Mouse (Mus musculus) layer of hippocampus, adult 18-20 months (tissue): Measurements from ENCODE around the gene Maea. TPM values are rescaled to one million over a fixed set of nuclear protein-coding genes. Genes with fewer than 3 reads are reported as not detected.
"Not testable (repeated sequence)": the region's sequence is repeated elsewhere in the genome, so short reads cannot be mapped to it uniquely, and the experiment has no call there.

Experiments used
- DNase-seq, 2 experiments: peaks; one replicate each; pipeline ENCODE4 v3.0.0; 2022; ENCODE audit warnings: low spot score in 2 of 2
- long read RNA-seq: library from polyadenylated mRNA; stranded (forward); transcript quantifications from one replicate; pipeline ENCODE4 v2.0.0, GENCODE M21; 2021
- total RNA-seq, 2 experiments: library from RNA; stranded (reverse); gene quantifications; 2 replicates each; pipeline ENCODE4 v1.2.3; 2021

Gene Maea
- 100 to 1,000 TPM; 102 to 103 TPM for total RNA-seq
- long read RNA-seq, transcript Maea-201 (9 exons, 2,193 nt): major isoform, 116 of 135 reads
- long read RNA-seq, partial matches to known transcripts: 8 of 135 reads
- long read RNA-seq, other reads (novel, unspliced or antisense): 11 of 135 reads

DNA sequence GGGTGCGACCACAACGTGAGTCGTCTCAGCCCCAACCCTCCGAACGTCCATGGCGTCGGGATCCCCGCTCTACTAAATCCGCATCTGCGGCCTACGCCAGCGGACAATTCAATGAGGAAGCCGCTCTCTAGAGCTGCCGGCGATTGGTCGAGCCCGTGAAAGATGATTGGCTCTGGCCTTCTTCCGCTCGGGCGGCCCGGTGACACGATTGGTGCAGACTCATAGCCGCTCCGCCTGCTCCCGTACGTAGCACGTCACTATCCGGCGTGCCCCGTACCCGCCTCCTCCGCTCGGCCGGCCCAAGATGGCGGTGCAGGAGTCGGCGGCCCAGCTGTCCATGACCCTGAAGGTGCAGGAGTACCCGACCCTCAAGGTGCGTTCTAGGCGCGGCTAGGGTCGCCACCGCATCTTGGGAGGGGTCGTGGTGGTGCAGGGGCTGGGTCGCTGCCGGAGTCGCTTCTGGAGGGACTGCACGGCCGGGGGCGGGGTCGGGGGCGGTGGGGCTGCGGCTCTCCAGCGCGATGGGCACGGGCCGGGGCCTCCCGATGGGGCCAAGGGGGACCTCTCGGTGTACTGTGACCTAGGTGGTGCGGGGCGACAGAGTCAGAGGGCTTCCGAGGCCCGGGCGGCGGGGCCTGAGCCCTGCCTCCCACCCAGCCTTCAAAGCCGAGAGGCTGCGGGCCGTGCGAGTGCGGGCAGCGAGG is at the start of gene Maea:
Gene Maea (plus strand): TSS at position 237 of the 704 bp plus-strand sequence.
- DNase-seq: peak; percentile 98 to 99

DNA sequence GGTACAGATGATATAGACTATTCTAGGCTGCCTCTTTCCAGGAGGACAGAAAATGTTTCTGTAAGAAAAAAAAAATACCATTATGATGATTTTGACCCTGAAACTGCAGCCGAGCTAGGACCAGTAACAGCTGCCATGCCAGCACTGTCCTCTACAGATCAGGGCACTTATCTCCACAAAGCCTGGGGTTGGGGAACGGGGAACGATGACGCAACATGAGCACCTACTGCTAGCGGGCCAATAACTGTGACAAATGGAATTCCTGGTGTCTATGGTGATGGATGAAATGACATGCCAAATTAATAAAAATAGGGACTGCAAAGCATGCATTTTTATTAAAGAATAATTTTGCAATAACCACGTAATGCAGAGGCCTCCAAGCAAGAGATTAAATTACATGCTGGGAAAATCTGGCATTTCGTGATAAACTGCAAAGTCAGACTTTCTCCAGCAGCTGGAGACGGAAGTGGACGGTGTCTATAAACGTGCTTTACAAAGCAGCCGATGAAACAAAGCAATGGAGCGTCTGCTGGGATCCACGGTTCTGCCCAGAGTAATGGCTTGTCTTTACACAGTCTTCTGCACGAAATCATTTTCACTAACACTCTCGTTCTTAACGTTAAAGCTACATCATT is 41.4 kb upstream of the Maea start:
- DNase-seq: no peak

DNA sequence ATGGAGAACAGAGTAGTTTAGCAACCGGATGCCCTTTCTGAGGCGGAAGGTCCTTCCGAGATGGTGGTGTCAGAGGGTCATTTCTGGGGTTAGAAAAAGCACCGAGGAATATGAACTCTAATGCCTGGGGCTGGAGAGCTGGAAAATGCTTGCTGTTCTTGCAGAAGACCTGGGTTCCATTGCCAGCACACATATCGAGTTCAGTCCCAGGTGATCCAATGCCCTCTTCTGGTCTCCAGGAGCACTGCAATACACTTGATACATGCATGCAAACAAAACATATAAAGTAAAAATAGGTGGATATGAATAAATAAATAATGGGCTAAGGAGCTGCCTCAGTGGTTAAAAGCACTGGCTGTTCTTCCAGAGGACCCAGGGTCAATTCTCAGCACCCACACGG is 38.1 kb upstream of the Maea start:
- DNase-seq: no peak

DNA sequence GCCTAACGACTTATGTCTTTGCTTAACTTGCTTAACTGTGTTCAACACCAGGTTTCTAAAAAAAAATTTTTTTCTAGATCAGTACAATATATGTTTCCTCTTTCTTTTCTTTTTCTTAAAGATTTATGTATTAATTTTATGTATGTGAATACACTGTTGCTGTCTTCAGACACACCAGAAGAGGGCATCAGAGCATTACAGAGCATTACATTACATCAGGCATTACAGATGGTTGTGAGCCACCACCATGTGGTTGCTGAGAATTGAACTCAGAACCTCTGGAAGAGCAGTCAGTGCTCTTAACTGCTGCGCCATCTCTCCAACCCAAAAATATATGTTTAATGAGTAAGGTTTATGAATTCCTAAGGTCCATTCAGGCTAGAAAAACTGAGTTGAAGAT is 33.5 kb upstream of the Maea start:
- no peak for DNase-seq

DNA sequence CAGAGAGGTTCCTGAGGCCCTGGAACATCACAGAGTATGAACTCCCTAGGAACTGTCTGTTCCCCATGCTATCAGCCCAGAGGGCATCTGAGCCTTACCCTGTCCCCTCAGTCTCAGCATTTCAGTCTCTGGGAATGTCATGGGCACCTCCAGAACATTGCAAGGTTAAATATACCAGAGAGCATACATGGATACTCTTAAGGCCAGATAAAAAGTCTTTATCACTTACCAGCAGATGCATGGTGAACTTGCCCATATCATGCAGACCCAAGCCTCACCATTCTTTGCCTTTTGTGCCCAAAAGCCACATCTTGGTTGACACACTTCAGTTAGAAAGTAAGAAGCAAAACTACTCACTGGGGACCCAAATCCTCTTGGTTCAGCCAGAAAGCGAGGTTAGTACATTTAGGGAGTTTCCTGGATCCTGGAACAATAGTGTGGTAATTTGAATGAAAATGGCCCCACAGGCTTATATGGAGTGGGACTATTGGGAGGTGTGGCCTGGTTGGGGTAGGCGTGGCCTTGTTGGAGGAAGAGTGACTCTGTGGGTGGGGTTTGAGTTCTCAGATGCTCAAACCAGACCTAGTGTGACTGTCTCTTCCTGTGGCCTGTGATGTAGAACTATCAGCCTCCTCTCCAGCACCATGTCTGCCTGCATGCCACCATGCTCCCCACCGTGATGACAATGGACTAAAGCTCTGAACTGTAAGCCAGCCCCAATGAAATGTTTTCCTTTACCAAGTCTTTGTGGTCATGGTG is 24.4 kb upstream of the Maea start:
- no peak for DNase-seq

DNA sequence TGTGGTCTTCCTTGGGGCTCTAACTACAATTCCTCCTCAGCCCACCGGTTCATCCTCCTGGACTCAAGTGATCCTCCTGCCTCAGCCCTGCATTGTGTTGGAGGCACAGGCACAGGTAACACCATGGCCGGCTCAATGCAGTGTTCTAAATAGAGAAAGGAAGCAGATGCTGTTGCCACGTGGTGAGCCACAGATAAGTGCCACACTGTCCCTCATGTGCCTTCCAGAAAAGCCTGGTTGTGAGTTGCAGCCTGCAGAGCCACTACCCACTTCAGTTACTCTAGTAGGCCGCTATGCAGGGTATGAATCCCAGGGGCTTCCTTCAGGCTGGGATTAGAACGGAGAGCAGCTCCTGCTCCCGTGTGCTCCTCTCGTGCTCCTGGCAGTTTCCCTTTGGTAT is 23.1 kb upstream of the Maea start:
- DNase-seq: no peak

GRCm38 (mm10) chr5:33324491-33324890 is 10.8 kb upstream of the Maea start:
- no peak for DNase-seq

DNA sequence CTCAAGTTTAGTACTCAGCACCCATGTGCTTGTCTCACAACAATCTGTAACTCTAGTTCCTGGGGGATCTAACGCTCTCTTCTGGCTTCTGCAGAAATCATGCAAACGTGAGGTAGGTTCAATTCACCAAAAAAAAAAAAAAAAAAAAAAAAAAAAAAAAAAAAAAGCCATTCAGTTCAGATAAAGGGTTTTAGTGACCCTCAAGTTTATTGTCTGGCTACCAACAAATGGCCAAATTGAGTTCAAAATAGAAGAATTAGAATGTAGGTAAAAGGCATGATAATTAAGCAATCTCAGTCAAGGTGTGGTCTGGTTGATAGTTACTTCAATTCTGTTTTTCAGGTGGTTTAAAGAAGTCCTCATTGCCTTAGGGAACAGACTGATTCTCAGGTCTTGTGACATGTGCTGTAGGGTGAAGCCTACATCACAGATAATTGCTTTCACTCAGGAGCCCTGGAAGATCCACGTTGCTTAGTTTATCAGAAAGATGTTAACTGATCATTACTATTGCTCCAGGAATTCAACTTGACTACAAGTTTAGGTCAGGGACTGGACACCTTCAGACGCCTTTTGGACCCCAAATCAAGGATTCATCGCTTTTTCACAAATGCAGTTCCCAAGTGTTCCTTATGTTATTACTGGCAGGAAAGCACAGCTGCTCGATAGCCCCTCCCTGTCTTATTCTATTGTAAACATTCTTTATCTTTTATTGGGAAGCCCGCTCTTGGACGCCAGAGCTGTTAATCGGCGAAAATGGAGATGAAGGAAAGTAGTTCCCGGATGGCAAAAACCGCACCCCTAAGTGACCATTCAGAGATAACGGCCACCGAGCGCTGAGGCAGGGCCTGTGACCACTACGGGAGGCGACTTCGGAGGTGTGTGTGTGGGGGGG is 682 bp upstream of the Maea start:
- DNase-seq: no peak

GRCm38 (mm10) chr5:33335977-33336360 is 660 bp downstream of the Maea start:
- DNase-seq: peak in 1 of 2 experiments; percentile 6

DNA sequence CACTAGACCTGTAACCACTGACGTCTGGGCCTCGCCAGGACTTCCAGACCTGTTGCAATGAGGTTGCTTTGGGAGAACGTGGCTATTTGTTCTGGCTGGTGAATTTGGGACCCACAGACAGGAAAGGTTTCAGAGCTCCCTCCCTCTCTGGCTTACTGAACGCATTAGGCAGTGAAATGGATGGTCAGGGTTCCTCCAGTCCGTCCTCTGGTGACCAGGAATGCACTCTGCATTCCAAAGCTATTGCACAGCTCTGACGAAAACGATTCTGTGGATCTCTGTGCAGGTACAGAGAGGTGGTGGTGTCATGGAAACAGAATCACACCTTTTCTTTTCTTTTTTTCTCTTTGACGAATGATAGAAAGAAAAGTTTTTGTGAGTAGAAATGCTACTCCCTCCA is 1.9 kb downstream of the Maea start:
- no peak for DNase-seq

DNA sequence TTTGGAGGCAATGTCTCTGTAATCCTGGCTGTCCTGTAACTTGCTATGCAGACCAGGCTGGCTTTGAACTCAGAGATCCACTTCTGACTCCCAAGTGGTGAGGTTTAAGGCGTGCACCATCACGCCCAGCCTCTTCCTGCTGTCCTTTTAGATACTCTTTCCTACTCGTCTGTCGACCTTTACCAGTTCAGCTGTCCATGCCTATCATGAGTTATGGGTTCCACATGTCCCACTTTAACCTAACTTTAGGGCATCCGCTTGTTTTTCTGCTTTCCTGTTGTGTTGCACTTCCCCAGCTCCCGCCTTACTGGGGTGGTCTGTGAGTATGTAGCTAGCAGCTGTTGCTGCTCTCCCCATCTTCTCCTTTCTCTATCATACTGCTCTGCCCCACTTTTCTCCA is 5.9 kb downstream of the Maea start:
- no peak for DNase-seq

DNA sequence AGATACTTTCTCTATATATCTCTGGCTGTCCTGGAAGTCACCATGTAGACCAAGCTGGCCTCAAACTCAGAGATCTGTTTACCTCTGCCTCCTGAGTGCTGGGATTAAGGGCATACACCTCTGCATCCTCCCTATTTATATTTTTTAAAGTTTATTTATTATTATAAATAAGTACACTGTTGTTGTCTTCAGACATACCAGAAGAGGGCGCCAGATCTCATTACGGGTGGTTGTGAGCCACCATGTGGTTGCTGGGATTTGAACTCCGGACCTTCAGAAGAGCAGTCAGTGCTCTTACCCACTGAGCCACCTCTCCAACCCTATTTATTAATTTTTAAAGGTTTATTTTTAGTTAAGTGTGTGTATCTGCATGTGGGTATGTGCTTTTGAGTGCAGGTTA is 6.9 kb downstream of the Maea start:
- not testable (repeated sequence) for DNase-seq

DNA sequence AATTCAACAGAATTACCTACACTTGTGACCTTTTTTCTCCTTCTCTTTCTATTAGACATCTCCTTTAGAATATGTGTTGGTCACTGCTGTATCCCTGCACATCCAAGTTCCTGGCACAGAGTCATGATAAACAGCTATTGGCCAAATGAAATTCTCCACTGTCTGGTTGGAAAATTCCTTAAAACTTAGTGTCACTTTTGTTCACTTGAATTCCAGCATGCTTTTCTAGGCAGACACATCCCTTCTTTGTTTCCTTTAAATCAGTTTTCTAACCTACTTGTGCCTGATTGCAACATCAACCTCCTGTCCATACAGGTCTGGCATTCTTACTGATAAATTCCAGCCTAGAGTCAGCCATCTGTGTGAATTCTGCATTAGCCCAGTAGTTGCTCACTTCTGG is 7.5 kb downstream of the Maea start:
- no peak for DNase-seq

DNA sequence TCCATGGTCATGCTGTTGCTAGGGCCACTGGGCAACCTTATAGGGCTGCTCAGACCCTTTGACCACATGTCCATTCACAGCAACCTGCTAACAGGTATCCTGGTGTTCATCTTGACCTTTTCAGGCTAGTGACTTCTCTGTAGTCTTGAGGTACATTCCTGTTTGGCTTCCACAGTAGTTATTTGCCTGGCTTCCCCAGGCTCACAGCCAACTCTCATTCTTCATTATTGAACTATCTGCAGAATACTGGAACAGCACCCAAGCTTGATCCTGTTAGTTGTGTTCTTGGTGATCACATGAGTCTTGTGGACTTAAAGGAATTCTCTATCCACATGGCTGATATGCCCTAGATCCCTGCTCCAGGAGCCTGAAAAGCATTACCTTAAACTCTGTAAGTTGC is 8.3 kb downstream of the Maea start:
- DNase-seq: no peak

- no peak for DNase-seq
Observed at GRCm38 (mm10) chr5:33344070-33344469, 8.8 kb downstream of the Maea start.

- no peak for DNase-seq
Observed at GRCm38 (mm10) chr5:33347620-33348019, 12.3 kb downstream of the Maea start.

DNA sequence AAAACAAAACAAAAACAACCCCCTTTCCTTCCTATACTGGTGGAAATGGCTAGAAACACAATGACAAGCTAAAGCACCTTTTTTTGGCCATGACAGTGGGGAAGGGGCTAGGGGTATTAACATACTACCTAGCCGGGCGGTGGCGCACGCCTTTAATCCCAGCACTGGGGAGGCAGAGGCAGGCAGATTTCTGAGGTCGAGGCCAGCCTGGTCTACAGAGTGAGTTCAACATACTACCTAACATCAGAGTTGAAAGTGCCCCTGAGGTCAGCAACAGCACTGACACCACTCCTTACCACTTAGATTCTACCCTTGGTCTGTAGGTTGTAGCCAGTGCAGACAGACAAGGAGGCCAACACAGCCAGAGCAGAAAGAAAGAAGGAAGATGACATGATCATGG is 13.9 kb downstream of the Maea start:
- no peak for DNase-seq

DNA sequence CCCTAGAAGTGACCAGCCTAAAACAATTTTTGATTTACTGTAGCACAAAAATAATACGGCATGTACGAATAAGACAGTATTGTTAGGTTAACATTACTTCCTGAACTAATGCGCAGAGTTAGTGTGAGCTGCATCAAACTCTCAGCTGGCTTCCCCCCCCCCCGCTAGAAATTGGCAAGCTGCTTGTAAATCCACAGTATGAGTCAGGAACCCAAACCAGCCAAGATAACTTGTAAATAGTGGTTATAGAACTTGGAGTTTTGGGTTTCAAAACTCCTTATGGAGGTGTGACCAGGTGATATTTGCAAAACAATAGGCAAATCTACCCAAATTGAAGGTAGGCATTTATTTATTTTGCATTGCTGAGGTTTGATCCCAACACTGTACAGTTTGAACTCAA is 14.4 kb downstream of the Maea start:
- DNase-seq: no peak

GRCm38 (mm10) chr5:33351556-33352272 is 16.4 kb downstream of the Maea start:
- DNase-seq: no peak

DNA sequence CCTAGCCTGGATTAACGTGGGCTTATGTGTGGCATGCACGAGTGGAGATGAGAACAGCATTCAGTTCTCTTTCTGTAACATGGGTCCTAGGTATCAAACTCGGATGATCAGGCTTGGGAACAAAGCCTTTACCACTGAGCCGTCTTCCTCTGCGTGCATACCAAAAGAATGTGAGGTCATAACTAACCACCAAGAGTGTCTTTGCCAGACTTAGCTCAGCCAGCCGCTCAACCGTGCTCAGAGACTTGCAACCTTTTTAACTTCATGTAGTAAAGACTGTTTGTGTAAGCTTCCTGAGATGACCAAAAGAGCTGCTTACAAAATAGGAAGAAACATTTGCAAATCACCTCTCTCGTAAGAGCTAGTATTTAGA is 16.9 kb downstream of the Maea start:
- no peak for DNase-seq

- no peak for DNase-seq
Observed at GRCm38 (mm10) chr5:33353011-33353410, 17.7 kb downstream of the Maea start.
